Mouse (Mus musculus): Measurements from ENCODE around the gene AI464131. TPM values are rescaled to one million over a fixed set of nuclear protein-coding genes. Genes with fewer than 3 reads are reported as not detected.
"Not testable (repeated sequence)": the region's sequence is repeated elsewhere in the genome, so short reads cannot be mapped to it uniquely, and the experiment has no call there.

Gene AI464131
- polyA plus RNA-seq, 1 experiment from 2014 or later = 3.2 TPM

DNA sequence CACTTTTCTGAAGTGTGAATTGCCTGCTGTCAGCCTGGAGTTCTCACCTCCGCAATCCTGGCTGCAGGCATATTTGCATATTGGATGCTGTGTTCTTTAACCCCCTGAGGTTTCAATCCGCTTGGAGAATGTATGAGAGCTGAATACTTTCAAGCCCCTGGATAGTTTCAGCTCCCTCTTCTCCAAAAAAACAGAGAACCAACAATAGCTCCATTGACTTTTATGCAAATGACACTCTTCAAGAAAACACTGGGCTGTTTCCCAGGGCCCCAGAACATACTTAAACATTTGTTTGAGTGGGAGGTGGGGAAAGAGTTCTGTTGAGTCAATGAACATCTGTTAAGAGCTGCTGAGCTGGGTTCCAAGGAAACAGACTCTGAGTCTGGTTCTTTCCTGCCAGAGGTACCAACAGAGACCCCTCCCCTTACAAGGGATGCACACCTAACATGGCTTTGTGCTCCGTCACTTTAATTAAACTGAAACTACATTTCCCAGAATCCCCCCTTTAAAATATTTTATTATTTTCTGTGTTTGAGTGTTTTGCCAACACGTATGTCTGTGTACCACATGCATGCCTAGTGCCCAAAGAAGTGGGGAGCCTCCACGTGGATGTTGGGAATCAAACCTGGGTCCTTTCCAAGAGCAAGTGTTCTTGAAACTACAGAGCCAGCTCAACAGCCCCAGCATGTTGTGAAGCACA, 32.0 kb downstream of the AI464131 start:
- H3K4me3 ChIP-seq (ENCODE audit: low read length) = no peak overlapping the region
- H3K4me2 ChIP-seq (ENCODE audit: low read depth, low read length) = no peak overlapping the region
- no peak for ATAC-seq (replicated peaks; ENCODE audit: extremely low read depth, insufficient read depth, low FRiP score)
- no peak overlapping the region for H3K27ac ChIP-seq (ENCODE audit: low read length)
- WGBS = 53% methylated on average over 5 of the region's 5 CpGs
- no peaks in the 10 kb centered on the region for H3K36me3 ChIP-seq (ENCODE audit: control insufficient read depth, insufficient read depth)
- H3K27me3 ChIP-seq (ENCODE audit: control insufficient read depth, insufficient read depth, low read length) = no peaks in the 10 kb centered on the region
- H3K4me1 ChIP-seq (ENCODE audit: control insufficient read depth, insufficient read depth, low read length) = peaks cover 8% of the 10 kb centered on the region; the same call in 1 of the 2 replicates
- no peak overlapping the region for H3K9ac ChIP-seq (ENCODE audit: low read length)
- H3K9me3 ChIP-seq (replicated peaks; ENCODE audit: control insufficient read depth, low read length) = no peaks in the 10 kb centered on the region

- Histone ChIP-seq H3K27ac (ENCODE audit: low read length) (no peak overlapping the region), H3K9ac (ENCODE audit: low read length) (no peak overlapping the region), H3K9me3 (replicated peaks; ENCODE audit: control insufficient read depth, low read length) (no peaks in the 10 kb centered on the region), H3K4me1 (ENCODE audit: control insufficient read depth, insufficient read depth, low read length) (peaks cover 11% of the 10 kb centered on the region), H3K4me2 (ENCODE audit: low read depth, low read length) (no peak overlapping the region), H3K27me3 (ENCODE audit: control insufficient read depth, insufficient read depth, low read length) (no peaks in the 10 kb centered on the region), H3K4me3 (ENCODE audit: low read length) (no peak overlapping the region), H3K36me3 (ENCODE audit: control insufficient read depth, insufficient read depth) (no peaks in the 10 kb centered on the region)
- WGBS = 57% methylated on average over 7 of the region's 7 CpGs
- ATAC-seq (replicated peaks; ENCODE audit: extremely low read depth, insufficient read depth, low FRiP score) = no peak
These were observed 32.7 kb downstream of the AI464131 start for GRCm38 (mm10) chr4:41470051-41470683.

- H3K36me3 ChIP-seq (ENCODE audit: control insufficient read depth, insufficient read depth) = no peaks in the 10 kb centered on the region
- no peak for ATAC-seq (replicated peaks; ENCODE audit: extremely low read depth, insufficient read depth, low FRiP score)
- H3K9ac ChIP-seq (ENCODE audit: low read length) = no peak overlapping the region
- no peaks in the 10 kb centered on the region for H3K27me3 ChIP-seq (ENCODE audit: control insufficient read depth, insufficient read depth, low read length)
- H3K4me1 ChIP-seq (ENCODE audit: control insufficient read depth, insufficient read depth, low read length) = peaks cover 11% of the 10 kb centered on the region
- H3K9me3 ChIP-seq (replicated peaks; ENCODE audit: control insufficient read depth, low read length) = no peaks in the 10 kb centered on the region
- no peak overlapping the region for H3K27ac ChIP-seq (ENCODE audit: low read length)
- no peak overlapping the region for H3K4me3 ChIP-seq (ENCODE audit: low read length)
- 77% methylated on average over 10 of the region's 10 CpGs for WGBS
- H3K4me2 ChIP-seq (ENCODE audit: low read depth, low read length) = no peak overlapping the region
These were observed 33.7 kb downstream of the AI464131 start for GRCm38 (mm10) chr4:41469199-41469598.

DNA sequence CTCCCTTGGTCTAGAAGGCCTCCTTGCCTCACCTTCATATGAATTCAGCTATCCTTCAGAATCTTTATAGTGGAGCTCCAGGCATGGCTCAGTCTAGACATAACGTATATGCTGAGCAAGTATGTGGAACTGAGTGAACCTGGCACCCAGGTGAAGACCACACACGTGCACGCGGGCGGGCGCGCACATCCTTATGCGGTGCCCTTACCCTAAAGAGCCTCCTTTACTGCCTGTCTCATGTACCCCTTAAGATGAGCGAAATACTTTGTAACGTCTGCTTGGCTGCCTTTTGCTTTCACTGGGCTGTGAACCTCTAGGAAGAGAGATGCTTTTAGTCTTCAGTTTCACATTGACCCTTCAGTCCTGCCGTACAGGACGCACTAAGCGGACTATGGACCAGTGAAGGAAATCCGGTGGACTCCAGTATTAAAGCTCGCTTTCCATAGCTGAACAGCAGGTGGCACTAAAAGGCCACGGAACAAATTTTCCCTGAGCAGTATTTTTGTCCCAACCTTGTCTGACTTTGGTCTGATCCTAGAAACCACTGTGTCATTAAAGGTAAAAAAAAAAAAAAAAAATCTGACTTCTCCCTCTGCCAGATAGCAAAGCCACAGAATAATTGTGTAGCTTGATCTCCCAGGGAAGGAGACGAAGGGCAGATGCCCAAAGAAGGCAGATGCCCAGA, 34.3 kb downstream of the AI464131 start:
- ATAC-seq (replicated peaks; ENCODE audit: extremely low read depth, insufficient read depth, low FRiP score) = no peak
- H3K27ac ChIP-seq (ENCODE audit: low read length) = no peak overlapping the region
- no peaks in the 10 kb centered on the region for H3K9me3 ChIP-seq (replicated peaks; ENCODE audit: control insufficient read depth, low read length)
- H3K27me3 ChIP-seq (ENCODE audit: control insufficient read depth, insufficient read depth, low read length) = no peaks in the 10 kb centered on the region
- WGBS = 53% methylated on average over 17 of the region's 17 CpGs
- peaks cover 16% of the 10 kb centered on the region for H3K4me1 ChIP-seq (ENCODE audit: control insufficient read depth, insufficient read depth, low read length)
- H3K4me3 ChIP-seq (ENCODE audit: low read length) = no peak overlapping the region
- no peak overlapping the region for H3K4me2 ChIP-seq (ENCODE audit: low read depth, low read length)
- H3K36me3 ChIP-seq (ENCODE audit: control insufficient read depth, insufficient read depth) = no peaks in the 10 kb centered on the region
- H3K9ac ChIP-seq (ENCODE audit: low read length) = no peak overlapping the region

GRCm38 (mm10) chr4:41465287-41465665, 37.6 kb downstream of the AI464131 start:
- no peaks in the 10 kb centered on the region for H3K9me3 ChIP-seq (replicated peaks; ENCODE audit: control insufficient read depth, low read length)
- H3K4me2 ChIP-seq (ENCODE audit: low read depth, low read length) = peak overlapping the region; percentile 68
- H3K36me3 ChIP-seq (ENCODE audit: control insufficient read depth, insufficient read depth) = no peaks in the 10 kb centered on the region
- no peak for ATAC-seq (replicated peaks; ENCODE audit: extremely low read depth, insufficient read depth, low FRiP score)
- 7% methylated on average over 17 of the region's 17 CpGs for WGBS
- H3K4me3 ChIP-seq (ENCODE audit: low read length) = peak overlapping the region; percentile 86
- H3K27ac ChIP-seq (ENCODE audit: low read length) = peak overlapping the region; percentile 54; the same call in 1 of the 2 replicates
- peak overlapping the region; percentile 83 for H3K9ac ChIP-seq (ENCODE audit: low read length)
- H3K27me3 ChIP-seq (ENCODE audit: control insufficient read depth, insufficient read depth, low read length) = no peaks in the 10 kb centered on the region
- peaks cover 15% of the 10 kb centered on the region for H3K4me1 ChIP-seq (ENCODE audit: control insufficient read depth, insufficient read depth, low read length)

DNA sequence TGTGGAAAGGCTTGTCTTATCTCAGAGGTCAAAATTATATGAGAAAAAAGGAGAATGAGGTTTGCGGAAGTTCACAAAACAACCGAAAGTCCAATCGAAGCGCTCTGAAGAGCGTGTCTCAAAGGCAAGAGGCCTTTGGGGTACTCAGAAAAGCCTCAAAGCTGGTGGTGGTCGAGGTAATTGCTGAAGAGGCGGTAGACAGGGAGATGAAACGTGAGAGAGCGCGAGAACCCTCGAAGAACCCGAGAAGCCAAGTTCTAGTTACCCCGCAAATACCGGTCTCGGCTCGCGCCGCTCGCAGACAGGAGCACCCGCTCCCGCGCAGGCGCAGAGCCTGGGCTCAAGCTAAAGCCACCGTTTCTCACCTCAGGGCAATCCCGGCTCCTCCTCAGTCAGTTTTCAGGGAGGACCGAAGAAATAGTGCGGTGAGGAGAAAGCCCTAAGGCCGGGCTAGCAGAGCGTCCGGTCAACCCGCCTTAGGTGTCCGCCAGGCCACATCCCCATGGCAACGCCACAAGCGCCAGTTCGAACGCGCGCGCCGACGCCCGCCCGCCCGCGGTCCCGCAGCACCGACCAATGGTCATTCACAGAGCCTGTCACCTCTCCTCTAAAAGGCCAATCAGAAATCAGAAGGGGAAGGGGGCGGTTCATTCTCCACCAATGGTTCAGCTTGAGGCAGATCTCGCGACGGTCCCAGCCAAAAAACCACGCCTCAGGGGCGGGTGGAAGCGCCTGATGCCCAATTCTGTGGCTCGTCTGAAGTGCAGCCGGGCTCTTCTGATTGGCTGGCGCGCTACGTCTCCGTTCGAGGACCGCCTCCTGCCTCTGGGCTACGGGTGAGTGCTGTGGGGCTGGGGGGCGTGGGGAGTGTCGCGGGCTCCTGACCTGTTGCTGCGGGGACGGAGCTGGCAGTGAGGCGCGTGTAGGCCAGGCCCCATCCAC, 38.3 kb downstream of the AI464131 start, which contains the start of the genes Kif24 and Nudt2:
Gene Kif24 (minus strand): TSS at position 543 of the 942 bp plus-strand sequence.
Gene Nudt2 (plus strand): TSS at position 807 of the 942 bp plus-strand sequence.
- peak within 1 kb of the TSS; percentile 86 for H3K4me3 ChIP-seq (ENCODE audit: low read length)
- peaks cover 15% of the 10 kb centered on the region for H3K4me1 ChIP-seq (ENCODE audit: control insufficient read depth, insufficient read depth, low read length)
- peak within 1 kb of the TSS; percentile 83 for H3K9ac ChIP-seq (ENCODE audit: low read length)
- WGBS = under 1% methylated on average over 70 of the region's 70 CpGs
- H3K27me3 ChIP-seq (ENCODE audit: control insufficient read depth, insufficient read depth, low read length) = no peaks in the 10 kb centered on the region
- H3K9me3 ChIP-seq (replicated peaks; ENCODE audit: control insufficient read depth, low read length) = no peaks in the 10 kb centered on the region
- H3K36me3 ChIP-seq (ENCODE audit: control insufficient read depth, insufficient read depth) = no peaks in the 10 kb centered on the region
- peak within 1 kb of the TSS; percentile 80 for H3K4me2 ChIP-seq (ENCODE audit: low read depth, low read length)
- peak within 1 kb of the TSS; percentile 54; the same call in 1 of the 2 replicates for H3K27ac ChIP-seq (ENCODE audit: low read length)
- peak; percentile 98 for ATAC-seq (replicated peaks; ENCODE audit: extremely low read depth, insufficient read depth, low FRiP score)

DNA sequence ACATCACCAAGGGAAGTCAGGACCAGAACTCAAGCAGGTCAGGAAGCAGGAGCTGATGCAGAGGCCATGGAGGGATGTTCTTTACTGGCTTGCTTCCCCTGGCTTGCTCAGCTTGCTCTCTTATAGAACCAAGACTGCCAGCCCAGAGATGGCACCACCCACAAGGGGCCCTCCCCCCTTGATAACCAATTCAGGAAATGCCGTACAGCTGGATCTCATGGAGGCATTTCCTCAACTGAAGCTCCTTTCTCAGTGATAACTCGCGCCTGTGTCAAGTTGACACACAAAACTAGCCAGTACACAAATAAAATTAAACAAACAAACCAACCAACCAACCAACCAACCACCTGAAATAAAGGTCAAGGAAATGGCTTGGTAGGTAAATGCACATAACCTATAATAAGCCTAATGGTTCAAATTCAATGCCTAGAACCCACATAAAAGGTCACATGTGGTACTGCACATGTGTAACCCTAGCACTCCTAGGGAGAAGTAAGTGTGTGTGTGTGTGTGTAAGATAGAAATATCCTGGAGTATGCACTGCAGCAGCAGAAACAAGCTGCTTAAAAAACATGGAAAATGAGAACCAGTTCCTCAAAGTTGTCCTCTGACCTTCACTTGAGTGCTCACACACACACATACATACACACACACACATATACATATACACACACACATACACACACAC, 39.7 kb downstream of the AI464131 start:
- WGBS = 45% methylated on average over 3 of the region's 3 CpGs
- H3K9me3 ChIP-seq (replicated peaks; ENCODE audit: control insufficient read depth, low read length); H3K27ac ChIP-seq (ENCODE audit: low read length); ATAC-seq (replicated peaks; ENCODE audit: extremely low read depth, insufficient read depth, low FRiP score); H3K27me3 ChIP-seq (ENCODE audit: control insufficient read depth, insufficient read depth, low read length); H3K9ac ChIP-seq (ENCODE audit: low read length); H3K36me3 ChIP-seq (ENCODE audit: control insufficient read depth, insufficient read depth): not testable (repeated sequence)
- Histone ChIP-seq H3K4me1 (ENCODE audit: control insufficient read depth, insufficient read depth, low read length) (peaks cover 11% of the 10 kb centered on the region), H3K4me2 (ENCODE audit: low read depth, low read length) (peak overlapping the region; percentile 80), H3K4me3 (ENCODE audit: low read length) (peak overlapping the region; percentile 86)

DNA sequence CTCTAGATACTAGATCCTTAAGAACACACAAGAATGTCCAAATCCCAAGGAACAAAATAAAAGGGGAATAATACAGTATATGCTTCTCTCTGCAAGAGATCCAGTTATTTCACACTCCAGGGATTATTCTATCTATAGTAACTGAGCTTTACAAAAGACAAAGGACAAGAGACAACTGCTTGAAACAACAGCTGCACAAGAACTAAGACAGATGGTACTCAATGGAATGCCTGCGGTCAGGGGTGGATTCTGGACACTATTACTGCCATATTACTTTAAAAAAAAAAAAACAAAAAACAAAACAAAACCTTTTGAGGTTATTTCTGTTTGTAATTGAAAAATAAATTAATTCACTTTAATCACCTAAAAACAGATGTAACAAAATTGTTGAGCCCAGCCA, 42.2 kb downstream of the AI464131 start:
- no peak for ATAC-seq (replicated peaks; ENCODE audit: extremely low read depth, insufficient read depth, low FRiP score)
- H3K9ac ChIP-seq (ENCODE audit: low read length) = no peak overlapping the region
- H3K9me3 ChIP-seq (replicated peaks; ENCODE audit: control insufficient read depth, low read length) = no peaks in the 10 kb centered on the region
- 96% methylated on average over 1 of the region's 1 CpGs for WGBS
- no peaks in the 10 kb centered on the region for H3K27me3 ChIP-seq (ENCODE audit: control insufficient read depth, insufficient read depth, low read length)
- no peak overlapping the region for H3K27ac ChIP-seq (ENCODE audit: low read length)
- peaks cover 11% of the 10 kb centered on the region for H3K4me1 ChIP-seq (ENCODE audit: control insufficient read depth, insufficient read depth, low read length)
- no peak overlapping the region for H3K4me3 ChIP-seq (ENCODE audit: low read length)
- H3K4me2 ChIP-seq (ENCODE audit: low read depth, low read length) = no peak overlapping the region
- H3K36me3 ChIP-seq (ENCODE audit: control insufficient read depth, insufficient read depth) = no peaks in the 10 kb centered on the region
